Mouse (Mus musculus) midbrain, embryonic 11.5 days (tissue): ENCODE measurements at regions not wholly inside any gene's neighbourhood (a gene's known extent, or its start where the extent isn't known, plus 50 kb on each side); places are given as distances from the start of the nearest gene placed in this dataset.

Experiments
- ATAC-seq: fragments of 200-750 bp; cut with Nextera tagmentation; 2 replicates; pipeline ENCODE4 v1.8.0; 2017; ENCODE audit warnings: moderate TSS enrichment, moderate library complexity; ENCODE audit not compliant: low FRiP score
- DNase-seq: peaks from one replicate; pipeline ENCODE4 v3.0.0; 2015; ENCODE audit warnings: low spot score; ENCODE audit errors: missing footprints
- H3K27ac ChIP-seq: fragments of 300-500 bp; sonication (generic); 2 replicates; pipeline ENCODE4 v1.5.1; 2014; ENCODE audit warnings: low read depth, low read length
- H3K27me3 ChIP-seq: fragments of 300-500 bp; sonication (generic); 2 replicates; pipeline ENCODE4 v1.6.1; 2014; ENCODE audit warnings: mild to moderate bottlenecking, low read length, moderate library complexity, mixed read lengths; ENCODE audit not compliant: control insufficient read depth, insufficient read depth
- H3K36me3 ChIP-seq: fragments of 300-500 bp; sonication (generic); 2 replicates; pipeline ENCODE4 v1.6.1; 2014; ENCODE audit warnings: mild to moderate bottlenecking, low read length, moderate library complexity, mixed read lengths; ENCODE audit not compliant: control insufficient read depth, insufficient read depth
- H3K4me1 ChIP-seq: fragments of 300-500 bp; sonication (generic); 2 replicates; pipeline ENCODE4 v1.6.1; 2014; ENCODE audit warnings: low read length; ENCODE audit not compliant: control insufficient read depth, insufficient read depth
- H3K4me2 ChIP-seq: fragments of 300-500 bp; sonication (generic); 2 replicates; pipeline ENCODE4 v1.6.1; 2014; ENCODE audit warnings: mild to moderate bottlenecking, moderate library complexity
- H3K4me3 ChIP-seq: fragments of 300-500 bp; sonication (generic); 2 replicates; pipeline ENCODE4 v1.5.1; 2014; ENCODE audit warnings: low read depth, low read length
- H3K9ac ChIP-seq: fragments of 300-500 bp; sonication (generic); 2 replicates; pipeline ENCODE4 v1.6.1; 2014; ENCODE audit warnings: low read length
- H3K9me3 ChIP-seq: fragments of 300-500 bp; sonication (generic); 2 replicates; pipeline ENCODE4 v1.6.1; 2016; ENCODE audit warnings: low read length; ENCODE audit not compliant: control insufficient read depth
- WGBS: fragments of 180-500 bp; shearing (Covaris S2); extraction: QIAGEN DNeasy Blood & Tissue Kit; methylation state at CpG from one replicate; pipeline ENCODE4 v1.1.7; 2014; 5-methylcytosine and 5-hydroxymethylcytosine counted together

DNA sequence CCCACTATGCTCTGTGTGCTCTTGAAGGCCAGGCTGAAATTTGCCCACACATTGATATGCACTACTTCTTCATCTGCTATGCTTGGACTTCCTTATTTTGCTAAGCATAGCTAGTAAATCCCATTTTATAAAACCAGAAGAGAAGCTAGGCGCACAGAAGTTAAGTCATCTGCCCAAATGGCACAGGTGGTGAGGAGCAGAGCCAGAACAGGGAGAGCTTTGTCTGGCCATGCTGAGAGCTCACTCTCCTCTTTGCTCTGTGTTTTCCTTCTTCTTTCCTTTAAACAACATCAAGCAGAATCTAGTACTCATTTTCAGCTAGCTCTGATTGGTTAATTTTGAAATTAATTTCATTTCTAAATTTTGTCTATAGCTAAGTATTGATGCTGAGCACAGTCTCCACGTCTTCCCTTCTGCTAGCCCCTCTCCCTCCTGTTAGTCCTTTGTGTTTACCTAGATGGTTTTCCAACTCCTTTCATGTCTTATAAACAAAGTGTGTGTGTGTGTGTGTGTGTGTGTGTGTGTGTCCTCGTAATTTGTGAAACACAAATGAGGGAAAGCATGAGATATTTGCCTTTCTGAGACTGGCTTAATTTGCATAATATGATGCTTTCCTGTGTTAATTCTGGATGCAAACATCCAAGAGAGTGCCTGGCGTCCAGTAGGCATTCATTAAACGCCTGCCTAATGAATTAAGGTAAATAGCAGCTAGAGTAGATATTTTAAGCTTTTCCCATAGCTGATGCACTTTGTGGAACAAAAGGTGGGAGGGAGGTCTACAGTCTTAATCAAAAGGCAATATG is 283.6 kb downstream of the Elavl2 start:
- Histone ChIP-seq H3K9ac (no peak overlapping the region), H3K27ac (no peak overlapping the region), H3K9me3 (no peaks in the 10 kb centered on the region), H3K27me3 (no peaks in the 10 kb centered on the region), H3K4me1 (no peaks in the 10 kb centered on the region), H3K36me3 (no peaks in the 10 kb centered on the region), H3K4me2 (no peak overlapping the region), H3K4me3 (no peak overlapping the region)
- DNase-seq: no peak
- ATAC-seq: no peak
- WGBS: 75% methylated on average over 5 of the region's 5 CpGs

GRCm38 (mm10) chr4:91111684-91112681 is 288.6 kb downstream of the Elavl2 start:
- no peak overlapping the region for H3K9ac ChIP-seq
- H3K4me3 ChIP-seq: no peak overlapping the region
- no peaks in the 10 kb centered on the region for H3K9me3 ChIP-seq
- no peak overlapping the region for H3K27ac ChIP-seq
- H3K36me3 ChIP-seq: no peaks in the 10 kb centered on the region
- DNase-seq (no peak), ATAC-seq (no peak; the same call in 1 of the 2 replicates)
- H3K27me3 ChIP-seq: no peaks in the 10 kb centered on the region
- no peaks in the 10 kb centered on the region for H3K4me1 ChIP-seq
- no peak overlapping the region for H3K4me2 ChIP-seq
- 90% methylated on average over 11 of the region's 11 CpGs for WGBS

DNA sequence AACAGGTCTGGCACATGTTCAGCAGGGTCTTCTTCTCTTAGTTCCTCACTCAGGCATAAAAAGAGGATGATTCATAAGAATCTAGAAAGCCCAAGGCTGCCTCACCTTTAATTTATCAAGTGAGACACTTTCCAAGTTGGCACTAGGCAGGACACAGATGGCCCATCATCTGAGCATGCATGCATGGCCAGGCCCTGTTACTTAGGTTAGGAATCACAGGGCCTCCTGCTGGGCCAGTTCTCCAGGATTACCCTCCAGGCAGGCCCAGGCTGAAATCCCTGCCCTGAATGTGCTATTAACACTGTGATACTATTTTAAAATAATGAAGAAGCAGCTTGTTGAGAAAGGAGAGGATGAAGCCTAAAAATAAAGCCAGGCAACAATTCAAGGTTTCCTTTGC is 304.5 kb downstream of the Elavl2 start:
- Histone ChIP-seq H3K27me3 (no peaks in the 10 kb centered on the region), H3K4me3 (no peak overlapping the region), H3K36me3 (no peaks in the 10 kb centered on the region), H3K9me3 (no peaks in the 10 kb centered on the region), H3K4me2 (no peak overlapping the region), H3K4me1 (no peaks in the 10 kb centered on the region), H3K9ac (no peak overlapping the region), H3K27ac (no peak overlapping the region)
- ATAC-seq (no peak), DNase-seq (no peak)

DNA sequence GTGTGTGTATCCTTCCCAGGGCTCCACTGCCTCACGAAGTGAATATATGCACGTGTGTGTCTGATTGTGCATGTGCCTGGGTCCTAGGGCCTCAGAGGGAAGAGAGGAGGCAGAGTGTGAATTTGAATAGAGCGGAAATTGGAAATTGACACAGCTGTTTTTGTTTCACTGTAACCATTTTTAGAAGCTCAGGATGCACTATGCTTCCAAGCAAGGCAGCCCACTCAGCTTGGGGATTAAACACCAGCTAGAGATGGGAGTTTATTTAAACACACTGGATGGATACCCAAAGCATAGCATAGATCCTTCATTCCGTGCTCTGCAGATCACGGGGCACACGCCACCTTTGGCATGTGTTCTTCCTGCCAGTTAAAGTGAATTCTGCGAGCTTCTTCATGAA is 306.2 kb downstream of the Elavl2 start:
- ATAC-seq: no peak
- 90% methylated on average over 7 of the region's 7 CpGs for WGBS
- no peaks in the 10 kb centered on the region for H3K36me3 ChIP-seq
- no peaks in the 10 kb centered on the region for H3K4me1 ChIP-seq
- no peak overlapping the region for H3K4me2 ChIP-seq
- H3K9ac ChIP-seq: no peak overlapping the region
- no peak overlapping the region for H3K4me3 ChIP-seq
- no peaks in the 10 kb centered on the region for H3K27me3 ChIP-seq
- no peaks in the 10 kb centered on the region for H3K9me3 ChIP-seq
- no peak for DNase-seq
- no peak overlapping the region for H3K27ac ChIP-seq

DNA sequence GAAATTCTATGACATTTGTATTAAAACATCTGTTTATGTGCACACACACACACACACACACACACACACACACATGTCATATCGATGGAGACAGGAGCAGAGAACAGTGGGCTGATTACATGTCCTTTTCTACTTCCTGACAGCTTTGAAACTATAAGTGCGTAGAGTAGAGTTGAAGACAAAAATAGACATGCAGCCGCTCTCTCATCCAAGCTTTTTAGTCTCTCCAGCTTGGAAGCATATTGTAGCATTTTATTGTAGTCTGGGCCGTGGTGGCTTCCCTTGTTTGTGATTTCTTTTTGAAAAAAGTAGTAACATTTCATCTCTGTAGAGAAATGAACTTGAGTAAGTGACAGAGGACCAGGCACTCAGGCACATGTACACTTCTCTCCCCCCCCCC is 306.7 kb downstream of the Elavl2 start:
- no peak overlapping the region for H3K4me3 ChIP-seq
- no peak overlapping the region for H3K27ac ChIP-seq
- no peaks in the 10 kb centered on the region for H3K27me3 ChIP-seq
- H3K4me1 ChIP-seq: no peaks in the 10 kb centered on the region
- no peak overlapping the region for H3K9ac ChIP-seq
- H3K36me3 ChIP-seq: no peaks in the 10 kb centered on the region
- no peak overlapping the region for H3K4me2 ChIP-seq
- ATAC-seq: no peak
- DNase-seq: no peak
- WGBS: 93% methylated on average over 4 of the region's 4 CpGs
- no peaks in the 10 kb centered on the region for H3K9me3 ChIP-seq

GRCm38 (mm10) chr4:91092323-91092722 is 308.3 kb downstream of the Elavl2 start:
- 76% methylated on average over 8 of the region's 8 CpGs for WGBS
- DNase-seq (no peak), ATAC-seq (peak; percentile 76; the same call in 1 of the 2 replicates)
- Histone ChIP-seq H3K4me2 (no peak overlapping the region), H3K27ac (no peak overlapping the region), H3K9ac (no peak overlapping the region), H3K4me1 (no peaks in the 10 kb centered on the region), H3K36me3 (no peaks in the 10 kb centered on the region), H3K4me3 (no peak overlapping the region), H3K27me3 (no peaks in the 10 kb centered on the region), H3K9me3 (no peaks in the 10 kb centered on the region)

DNA sequence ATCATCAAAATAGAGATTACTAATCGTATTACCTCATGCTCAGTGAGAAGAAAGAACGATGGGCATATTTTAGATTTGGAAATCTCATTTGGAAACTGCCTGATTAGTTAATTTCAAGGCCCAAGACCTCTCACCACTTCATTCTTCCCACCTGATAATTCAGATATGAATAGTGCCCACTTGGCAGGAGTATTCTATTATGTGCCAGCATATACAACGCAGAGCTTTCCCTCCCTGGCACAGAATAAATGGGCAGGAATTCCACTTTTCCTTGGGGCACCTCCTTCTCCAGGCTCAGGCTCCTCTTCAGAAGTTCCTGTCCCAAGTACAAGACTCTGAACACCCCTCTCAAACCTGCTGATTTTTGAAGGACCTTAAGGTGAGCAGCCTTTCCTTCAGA is 308.7 kb downstream of the Elavl2 start:
- Histone ChIP-seq H3K27me3 (no peaks in the 10 kb centered on the region), H3K4me1 (no peaks in the 10 kb centered on the region), H3K4me3 (no peak overlapping the region), H3K9me3 (no peaks in the 10 kb centered on the region), H3K4me2 (no peak overlapping the region), H3K9ac (no peak overlapping the region), H3K27ac (no peak overlapping the region), H3K36me3 (no peaks in the 10 kb centered on the region)
- ATAC-seq: no peak
- DNase-seq: no peak
- WGBS: 95% methylated on average over 3 of the region's 3 CpGs

DNA sequence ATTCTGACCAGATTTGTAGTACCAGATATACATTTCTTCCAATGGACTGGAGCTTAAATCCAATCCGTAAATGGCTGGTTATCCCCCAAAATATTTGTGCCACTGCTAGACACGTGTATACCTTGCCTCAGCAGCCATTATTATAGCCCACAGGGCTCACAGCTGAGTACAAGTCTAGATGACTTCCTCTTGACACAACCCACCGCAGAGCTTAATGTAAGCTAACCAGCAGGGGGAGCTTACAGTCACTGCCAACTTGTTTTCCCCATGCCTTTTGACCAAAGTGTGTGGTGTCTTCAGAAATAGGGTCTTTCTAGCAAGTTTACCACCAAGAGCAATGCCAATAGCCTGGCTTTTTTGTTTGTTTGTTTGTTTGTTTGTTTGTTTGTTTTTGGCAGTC is 316.6 kb downstream of the Elavl2 start:
- no peak overlapping the region for H3K9ac ChIP-seq
- ATAC-seq (no peak), DNase-seq (no peak)
- H3K27me3 ChIP-seq: no peaks in the 10 kb centered on the region
- no peak overlapping the region for H3K4me2 ChIP-seq
- H3K27ac ChIP-seq: no peak overlapping the region
- H3K4me1 ChIP-seq: peaks cover 5% of the 10 kb centered on the region; the same call in 1 of the 2 replicates
- no peaks in the 10 kb centered on the region for H3K9me3 ChIP-seq
- H3K4me3 ChIP-seq: no peak overlapping the region
- H3K36me3 ChIP-seq: no peaks in the 10 kb centered on the region
- 57% methylated on average over 3 of the region's 3 CpGs for WGBS

- Histone ChIP-seq H3K27me3 (no peaks in the 10 kb centered on the region), H3K27ac (no peak overlapping the region), H3K4me3 (no peak overlapping the region), H3K4me1 (peaks cover 5% of the 10 kb centered on the region; the same call in 1 of the 2 replicates), H3K9ac (no peak overlapping the region), H3K36me3 (no peaks in the 10 kb centered on the region), H3K9me3 (no peaks in the 10 kb centered on the region), H3K4me2 (no peak overlapping the region)
- no peak for ATAC-seq
- DNase-seq: no peak
- 90% methylated on average over 4 of the region's 4 CpGs for WGBS
These were observed 319.1 kb downstream of the Elavl2 start for GRCm38 (mm10) chr4:91081447-91081846.
